Mouse (Mus musculus): ENCODE results near the gene Polr3c. TPM values are rescaled to one million over a fixed set of nuclear protein-coding genes. Genes with fewer than 3 reads are reported as not detected.

Polr3c gene
- polyA plus RNA-seq, 1 experiment = 47.6 TPM

GRCm38 (mm10) chr3:96679159-96679674 is 48.2 kb downstream of the Polr3c start:
- TF ChIP-seq CTCF (IDR thresholded peaks at IDR 0.05; ENCODE audit: extremely low read depth, insufficient read length, insufficient replicate concordance, low read depth, low read length) (no peak), POLR2A (IDR thresholded peaks at IDR 0.05; ENCODE audit: low read depth, low read length) (no peak)
- Histone ChIP-seq H3K36me3 (ENCODE audit: control insufficient read depth, insufficient read depth, low read length) (no peaks in the 10 kb centered on the region), H3K27me3 (ENCODE audit: control insufficient read depth, insufficient read depth, low read length) (0 out of 2 replicates have a peak, but pooled peaks cover 1% of the 10 kb centered on the region), H3K27ac (ENCODE audit: insufficient read depth, low read depth, low read length) (no peak overlapping the region), H3K4me3 (ENCODE audit: low read depth, low read length) (no peak overlapping the region), H3K4me1 (ENCODE audit: control insufficient read depth, insufficient read depth, insufficient read length, low read length) (peaks cover 7% of the 10 kb centered on the region)
- WGBS = 12% methylated on average over 5 of the region's 5 CpGs

GRCm38 (mm10) chr3:96678456-96678855 is 49.0 kb downstream of the Polr3c start:
- H3K27ac ChIP-seq (ENCODE audit: insufficient read depth, low read depth, low read length) = no peak overlapping the region
- peaks cover 7% of the 10 kb centered on the region for H3K4me1 ChIP-seq (ENCODE audit: control insufficient read depth, insufficient read depth, insufficient read length, low read length)
- WGBS = 78% methylated on average over 7 of the region's 7 CpGs
- H3K4me3 ChIP-seq (ENCODE audit: low read depth, low read length) = no peak overlapping the region
- no peaks in the 10 kb centered on the region for H3K27me3 ChIP-seq (ENCODE audit: control insufficient read depth, insufficient read depth, low read length)
- no peaks in the 10 kb centered on the region for H3K36me3 ChIP-seq (ENCODE audit: control insufficient read depth, insufficient read depth, low read length)
- TF ChIP-seq POLR2A (IDR thresholded peaks at IDR 0.05; ENCODE audit: low read depth, low read length) (no peak), CTCF (IDR thresholded peaks at IDR 0.05; ENCODE audit: extremely low read depth, insufficient read length, insufficient replicate concordance, low read depth, low read length) (no peak)

- Histone ChIP-seq H3K36me3 (ENCODE audit: control insufficient read depth, insufficient read depth, low read length) (no peaks in the 10 kb centered on the region), H3K4me1 (ENCODE audit: control insufficient read depth, insufficient read depth, insufficient read length, low read length) (peaks cover 7% of the 10 kb centered on the region), H3K27ac (ENCODE audit: insufficient read depth, low read depth, low read length) (no peak overlapping the region), H3K27me3 (ENCODE audit: control insufficient read depth, insufficient read depth, low read length) (no peaks in the 10 kb centered on the region), H3K4me3 (ENCODE audit: low read depth, low read length) (no peak overlapping the region)
- TF ChIP-seq CTCF (IDR thresholded peaks at IDR 0.05; ENCODE audit: extremely low read depth, insufficient read length, insufficient replicate concordance, low read depth, low read length) = no peak
- no peak for TF ChIP-seq POLR2A (IDR thresholded peaks at IDR 0.05; ENCODE audit: low read depth, low read length)
- 40% methylated on average over 3 of the region's 3 CpGs for WGBS
Measured at GRCm38 (mm10) chr3:96675690-96676089, 51.7 kb downstream of the Polr3c start.

- no peak for TF ChIP-seq POLR2A (IDR thresholded peaks at IDR 0.05; ENCODE audit: low read depth, low read length)
- no peak for TF ChIP-seq CTCF (IDR thresholded peaks at IDR 0.05; ENCODE audit: extremely low read depth, insufficient read length, insufficient replicate concordance, low read depth, low read length)
- Histone ChIP-seq H3K4me1 (ENCODE audit: control insufficient read depth, insufficient read depth, insufficient read length, low read length) (peaks cover 10% of the 10 kb centered on the region), H3K27ac (ENCODE audit: insufficient read depth, low read depth, low read length) (no peak overlapping the region), H3K36me3 (ENCODE audit: control insufficient read depth, insufficient read depth, low read length) (no peaks in the 10 kb centered on the region), H3K27me3 (ENCODE audit: control insufficient read depth, insufficient read depth, low read length) (no peaks in the 10 kb centered on the region), H3K4me3 (ENCODE audit: low read depth, low read length) (no peak overlapping the region)
- 24% methylated on average over 3 of the region's 3 CpGs for WGBS
Measured at GRCm38 (mm10) chr3:96675171-96675570, 52.3 kb downstream of the Polr3c start.

- Histone ChIP-seq H3K27me3 (ENCODE audit: control insufficient read depth, insufficient read depth, low read length) (no peaks in the 10 kb centered on the region), H3K4me3 (ENCODE audit: low read depth, low read length) (no peak overlapping the region), H3K36me3 (ENCODE audit: control insufficient read depth, insufficient read depth, low read length) (no peaks in the 10 kb centered on the region), H3K4me1 (ENCODE audit: control insufficient read depth, insufficient read depth, insufficient read length, low read length) (peaks cover 10% of the 10 kb centered on the region), H3K27ac (ENCODE audit: insufficient read depth, low read depth, low read length) (no peak overlapping the region)
- TF ChIP-seq CTCF (IDR thresholded peaks at IDR 0.05; ENCODE audit: extremely low read depth, insufficient read length, insufficient replicate concordance, low read depth, low read length) (no peak), POLR2A (IDR thresholded peaks at IDR 0.05; ENCODE audit: low read depth, low read length) (no peak)
- 78% methylated on average over 8 of the region's 8 CpGs for WGBS
Measured at GRCm38 (mm10) chr3:96674442-96674841, 53.0 kb downstream of the Polr3c start.

GRCm38 (mm10) chr3:96673514-96673913 is 53.9 kb downstream of the Polr3c start:
- WGBS = 84% methylated on average over 4 of the region's 4 CpGs
- Histone ChIP-seq H3K36me3 (ENCODE audit: control insufficient read depth, insufficient read depth, low read length) (no peaks in the 10 kb centered on the region), H3K4me1 (ENCODE audit: control insufficient read depth, insufficient read depth, insufficient read length, low read length) (peaks cover 8% of the 10 kb centered on the region), H3K4me3 (ENCODE audit: low read depth, low read length) (no peak overlapping the region), H3K27ac (ENCODE audit: insufficient read depth, low read depth, low read length) (no peak overlapping the region), H3K27me3 (ENCODE audit: control insufficient read depth, insufficient read depth, low read length) (no peaks in the 10 kb centered on the region)
- no peak for TF ChIP-seq CTCF (IDR thresholded peaks at IDR 0.05; ENCODE audit: extremely low read depth, insufficient read length, insufficient replicate concordance, low read depth, low read length)
- TF ChIP-seq POLR2A (IDR thresholded peaks at IDR 0.05; ENCODE audit: low read depth, low read length) = no peak

- H3K36me3 ChIP-seq (ENCODE audit: control insufficient read depth, insufficient read depth, low read length) = no peaks in the 10 kb centered on the region
- no peak overlapping the region for H3K27ac ChIP-seq (ENCODE audit: insufficient read depth, low read depth, low read length)
- no peak overlapping the region for H3K4me3 ChIP-seq (ENCODE audit: low read depth, low read length)
- no peaks in the 10 kb centered on the region for H3K27me3 ChIP-seq (ENCODE audit: control insufficient read depth, insufficient read depth, low read length)
- H3K4me1 ChIP-seq (ENCODE audit: control insufficient read depth, insufficient read depth, insufficient read length, low read length) = peaks cover 8% of the 10 kb centered on the region
- WGBS = 97% methylated on average over 5 of the region's 5 CpGs
- TF ChIP-seq POLR2A (IDR thresholded peaks at IDR 0.05; ENCODE audit: low read depth, low read length) (no peak), CTCF (IDR thresholded peaks at IDR 0.05; ENCODE audit: extremely low read depth, insufficient read length, insufficient replicate concordance, low read depth, low read length) (no peak)
Measured at GRCm38 (mm10) chr3:96671519-96671918, 55.9 kb downstream of the Polr3c start.

Measured in small intestine, adult 2 months (tissue).